ENCODE assay signal across 9 mouse cellular contexts in genomic region chr4:141334695-141335094, GRCm38 (mm10). TPM values are rescaled to one million over a fixed set of nuclear protein-coding genes. Genes with fewer than 3 reads are reported as not detected.
DNase-seq lines count a peak whose midpoint lies in the region; ATAC-seq lines count a peak whose summit lies in the region.
"Had no signal": no experiment of that assay in that cellular context is flagged by ENCODE, and none has a peak within 500 bp of the region (broad histone marks: within the 10 kb centered on the region; RNA-seq: fewer than 3 reads in every experiment).

No protein-coding gene starts in this region.

- no peak overlapping the region for H3K4me3 ChIP-seq in hindbrain, embryonic 10.5 days
- H3K4me3 ChIP-seq in midbrain, embryonic 13.5 days (replicated peaks): no peak overlapping the region

- no peaks in the 10 kb centered on the region for H3K9me3 ChIP-seq in hindbrain, embryonic 10.5 days
- H3K9me3 ChIP-seq in midbrain, embryonic 13.5 days: no peaks in the 10 kb centered on the region

- 45% methylated on average over 5 of the region's 5 CpGs for WGBS in hindbrain, embryonic 10.5 days
- WGBS in midbrain, embryonic 13.5 days: 28% methylated on average over 5 of the region's 5 CpGs

- intact Hi-C loops in gastrocnemius, postnatal 14 days (cut with DNase I; ENCODE audit: low total_unique reads): no loop called here

- H3K27ac ChIP-seq in hindbrain, embryonic 10.5 days: peak overlapping the region; percentile 92
- H3K27ac ChIP-seq in midbrain, embryonic 13.5 days: peak overlapping the region; percentile 79

- peaks cover 62% of the 10 kb centered on the region for H3K4me1 ChIP-seq in hindbrain, embryonic 10.5 days (replicated peaks)
- peaks cover 46% of the 10 kb centered on the region for H3K4me1 ChIP-seq in midbrain, embryonic 13.5 days (replicated peaks)

- H3K4me2 ChIP-seq in midbrain, embryonic 13.5 days (replicated peaks): no peak overlapping the region

- no peaks in the 10 kb centered on the region for H3K36me3 ChIP-seq in hindbrain, embryonic 10.5 days
- H3K36me3 ChIP-seq in midbrain, embryonic 13.5 days: no peaks in the 10 kb centered on the region

- DNase-seq in gastrocnemius, postnatal 14 days: peak; percentile 43
- no peak for DNase-seq in gastrocnemius, postnatal 10 days
- DNase-seq in Muller cell, postnatal 12 days (ENCODE audit: inconsistent ontology term): peak; percentile 61
- DNase-seq in hindbrain, embryonic 10.5 days (ENCODE audit: low spot score): no peak
- no peak for DNase-seq in adrenal gland, postnatal 10 days
- no peak for DNase-seq in left cerebral cortex, adult 11 months (ENCODE audit: low spot score)
- no peak for DNase-seq in T-cell, adult 2 months (ENCODE audit: low spot score)
- DNase-seq: cerebellum, adult 18-20 months had no signal

- no peak overlapping the region for H3K9ac ChIP-seq in midbrain, embryonic 13.5 days (replicated peaks)

- peak; percentile 51 for ATAC-seq in midbrain, embryonic 13.5 days

- H3K27me3 ChIP-seq in hindbrain, embryonic 10.5 days (ENCODE audit: insufficient read depth, poor library complexity, severe bottlenecking): peaks cover 9% of the 10 kb centered on the region; the same call in 1 of the 2 replicates
- H3K27me3 ChIP-seq in midbrain, embryonic 13.5 days: no peaks in the 10 kb centered on the region

RNA-seq across cellular contexts. Expression of gene Fam131c, which starts 33.3 kb away (rescaled TPM):
- under 1 TPM in 1 of 2 experiments, not detected in 1; 0.25 TPM for total RNA-seq in gastrocnemius, postnatal 14 days (2021)
- under 1 TPM in 1 of 2 experiments, not detected in 1; 0.16 TPM for total RNA-seq in gastrocnemius, postnatal 10 days (2021)
- polyA plus RNA-seq in hindbrain, embryonic 10.5 days (2016; fragmentation: Nextera tagmentation; extraction: Ambion mirVana): 0.65 and 0.81 TPM in 2 replicates
- polyA plus RNA-seq in midbrain, embryonic 13.5 days (2015; fragmentation: Nextera tagmentation; extraction: Ambion mirVana): 7.8 and 10.1 TPM in 2 replicates
- 10 to 100 TPM; 15.4 to 25.8 TPM for total RNA-seq in adrenal gland, postnatal 10 days (2021)

RNA-seq across cellular contexts. Expression of gene Epha2, which starts 33.7 kb away (rescaled TPM):
- 1 to 10 TPM; 2.9 to 3.7 TPM for total RNA-seq in gastrocnemius, postnatal 14 days (2021)
- total RNA-seq in gastrocnemius, postnatal 10 days (2021): 1 to 10 TPM; 3.9 to 5.9 TPM
- polyA plus RNA-seq in hindbrain, embryonic 10.5 days (2016; fragmentation: Nextera tagmentation; extraction: Ambion mirVana): 3.3 and 4.4 TPM in 2 replicates
- 3.5 and 4.7 TPM in 2 replicates for polyA plus RNA-seq in midbrain, embryonic 13.5 days (2015; fragmentation: Nextera tagmentation; extraction: Ambion mirVana)
- 10 to 100 TPM; 13.4 to 18.1 TPM for total RNA-seq in adrenal gland, postnatal 10 days (2021)

Comparison
In these comparisons a context has a peak if more than half of its experiments do, and no peak if none do; other contexts are left out.
1. DNase-seq: peak in gastrocnemius, postnatal 14 days (single experiment) and Muller cell, postnatal 12 days (single experiment); none in gastrocnemius, postnatal 10 days (single experiment), hindbrain, embryonic 10.5 days (single experiment), adrenal gland, postnatal 10 days (single experiment), left cerebral cortex, adult 11 months (single experiment) and T-cell, adult 2 months (single experiment).
2. RNA of gene Fam131c, which starts 33.3 kb away (total RNA-seq): 15.4 to 25.8 TPM in adrenal gland, postnatal 10 days; 0.25 TPM in gastrocnemius, postnatal 14 days and 0.16 TPM in gastrocnemius, postnatal 10 days; every median in the first group is over 10 times any median in the second.